Mouse (Mus musculus): ENCODE measurements around the gene Gm3005. TPM values are rescaled to one million over a fixed set of nuclear protein-coding genes. Genes with fewer than 3 reads are reported as not detected.
"Not testable (repeated sequence)": the region's sequence is repeated elsewhere in the genome, so short reads cannot be mapped to it uniquely, and the experiment has no call there.

Gene Gm3005
- 1.7 and 2.8 TPM in 2 replicates for polyA plus RNA-seq (2016; fragmentation: Nextera tagmentation; extraction: Ambion mirVana)

GRCm38 (mm10) chr14:3427803-3428202, at the start of gene Gm3005:
Gene Gm3005 (plus strand): TSS chr14:3428103.
- not testable (repeated sequence) for H3K9ac ChIP-seq (replicated peaks); ATAC-seq (ENCODE audit: low FRiP score, low read depth); H3K4me2 ChIP-seq (replicated peaks); H3K27ac ChIP-seq (replicated peaks); H3K9me3 ChIP-seq; H3K27me3 ChIP-seq; H3K4me3 ChIP-seq; H3K4me1 ChIP-seq; H3K36me3 ChIP-seq
- WGBS: no CpG with 5 or more reads among the region's 2 CpGs

GRCm38 (mm10) chr14:3394793-3395192, 33.1 kb upstream of the Gm3005 start, which contains the start of gene Gm10413:
Gene Gm10413 (plus strand): TSS chr14:3395093.
- not testable (repeated sequence) for H3K4me3 ChIP-seq; ATAC-seq (ENCODE audit: low FRiP score, low read depth); H3K27me3 ChIP-seq; H3K27ac ChIP-seq (replicated peaks); H3K4me1 ChIP-seq; H3K9me3 ChIP-seq; H3K4me2 ChIP-seq (replicated peaks); H3K9ac ChIP-seq (replicated peaks); H3K36me3 ChIP-seq
- WGBS: no CpG with 5 or more reads among the region's 2 CpGs

- not testable (repeated sequence) for H3K36me3 ChIP-seq; H3K9ac ChIP-seq (replicated peaks); H3K4me1 ChIP-seq; H3K4me3 ChIP-seq; H3K27ac ChIP-seq (replicated peaks); ATAC-seq (ENCODE audit: low FRiP score, low read depth); H3K4me2 ChIP-seq (replicated peaks); H3K27me3 ChIP-seq; H3K9me3 ChIP-seq
- no CpG with 5 or more reads among the region's 32 CpGs for WGBS
Measured at GRCm38 (mm10) chr14:3412314-3412713, 15.6 kb upstream of the Gm3005 start, which contains the start of gene Gm10409. Gene Gm10409 (plus strand): TSS chr14:3412614.

- not testable (repeated sequence) for H3K27me3 ChIP-seq; H3K27ac ChIP-seq (replicated peaks); ATAC-seq (ENCODE audit: low FRiP score, low read depth); H3K4me3 ChIP-seq; H3K4me1 ChIP-seq; H3K9ac ChIP-seq (replicated peaks); H3K36me3 ChIP-seq; H3K9me3 ChIP-seq; H3K4me2 ChIP-seq (replicated peaks)
- WGBS: no CpG with 5 or more reads among the region's 3 CpGs
Measured at GRCm38 (mm10) chr14:3449079-3449478, 21.2 kb downstream of the Gm3005 start, which contains the start of gene Gm10408. Gene Gm10408 (plus strand): TSS chr14:3449379.

- H3K27ac ChIP-seq (replicated peaks); H3K9ac ChIP-seq (replicated peaks); H3K4me1 ChIP-seq; H3K9me3 ChIP-seq; H3K27me3 ChIP-seq; ATAC-seq (ENCODE audit: low FRiP score, low read depth); H3K4me2 ChIP-seq (replicated peaks); H3K4me3 ChIP-seq; H3K36me3 ChIP-seq: not testable (repeated sequence)
- WGBS: no CpG with 5 or more reads among the region's 2 CpGs
Measured at GRCm38 (mm10) chr14:3634212-3634611, 206.3 kb downstream of the Gm3005 start, which contains the start of gene Gm3012. Gene Gm3012 (plus strand): TSS chr14:3634512.

Other genes with a start within 250 kb of the Gm3005 start
- gene Gm5795, start 239.8 kb upstream of the Gm3005 start, polyA plus RNA-seq (2016; fragmentation: Nextera tagmentation; extraction: Ambion mirVana): 0.31 TPM in 1 of 2 replicates, not detected in the other
- gene D830030K20Rik, start 219.6 kb upstream of the Gm3005 start, polyA plus RNA-seq (2016; fragmentation: Nextera tagmentation; extraction: Ambion mirVana): 11.5 and 11.8 TPM in 2 replicates
- not detected in 2 replicates for gene Gm2956, start 95.5 kb upstream of the Gm3005 start, polyA plus RNA-seq (2016; fragmentation: Nextera tagmentation; extraction: Ambion mirVana)
- gene Gm10413, start 33.0 kb upstream of the Gm3005 start, polyA plus RNA-seq (2016; fragmentation: Nextera tagmentation; extraction: Ambion mirVana): not detected in 2 replicates
- gene Gm10409, start 15.5 kb upstream of the Gm3005 start, polyA plus RNA-seq (2016; fragmentation: Nextera tagmentation; extraction: Ambion mirVana): 2.9 and 3.4 TPM in 2 replicates
- not detected in 2 replicates for gene Gm10408, start 21.3 kb downstream of the Gm3005 start, polyA plus RNA-seq (2016; fragmentation: Nextera tagmentation; extraction: Ambion mirVana)
- gene Gm3012, start 206.4 kb downstream of the Gm3005 start, polyA plus RNA-seq (2016; fragmentation: Nextera tagmentation; extraction: Ambion mirVana): not detected in 2 replicates
- 2.9 and 3.4 TPM in 2 replicates for gene Gm3020, start 223.9 kb downstream of the Gm3005 start, polyA plus RNA-seq (2016; fragmentation: Nextera tagmentation; extraction: Ambion mirVana)